Mouse (Mus musculus): Measurements from ENCODE around the gene Hnrnpk.

- TF ChIP-seq CTCF (conservative IDR thresholded peaks at IDR 0.05; ENCODE audit: insufficient read depth, insufficient read length, low read depth, low read length) (no peak), POLR2A (IDR thresholded peaks at IDR 0.05; ENCODE audit: low read depth, low read length) (no peak)
These were observed 34.3 kb downstream of the Hnrnpk start for GRCm38 (mm10) chr13:58368835-58369234.
